Mouse (Mus musculus) limb, embryonic 12.5 days (tissue): ENCODE data around the gene Lef1. TPM values are rescaled to one million over a fixed set of nuclear protein-coding genes. Genes with fewer than 3 reads are reported as not detected.

ENCODE experiments used
- ATAC-seq: fragments of 200-750 bp; cut with Nextera tagmentation; 2 replicates; pipeline ENCODE4 v1.8.0; 2017; ENCODE audit warnings: low read depth, moderate TSS enrichment; ENCODE audit not compliant: insufficient number of reproducible peaks, insufficient read depth, low FRiP score, low TSS enrichment
- H3K27ac ChIP-seq: fragments of 300-500 bp; sonication (generic); 2 replicates; pipeline ENCODE4 v1.5.1; 2016; ENCODE audit warnings: mild to moderate bottlenecking, moderate library complexity
- H3K27me3 ChIP-seq: fragments of 300-500 bp; sonication (generic); 2 replicates; pipeline ENCODE4 v1.6.1; 2016; ENCODE audit warnings: mild to moderate bottlenecking, moderate library complexity
- H3K36me3 ChIP-seq: fragments of 300-500 bp; sonication (generic); 2 replicates; pipeline ENCODE4 v1.6.1; 2016; ENCODE audit warnings: mild to moderate bottlenecking, moderate library complexity
- H3K4me1 ChIP-seq: fragments of 300-500 bp; sonication (generic); replicated peaks from 2 replicates; pipeline ENCODE4 v1.6.1; 2016
- H3K4me2 ChIP-seq: fragments of 300-500 bp; sonication (generic); 2 replicates; pipeline ENCODE4 v1.6.1; 2016; ENCODE audit warnings: mild to moderate bottlenecking, moderate library complexity
- H3K4me3 ChIP-seq: fragments of 300-500 bp; sonication (generic); replicated peaks from 2 replicates; pipeline ENCODE4 v1.5.1; 2016; ENCODE audit warnings: mild to moderate bottlenecking
- H3K9ac ChIP-seq: fragments of 300-500 bp; sonication (generic); replicated peaks from 2 replicates; pipeline ENCODE4 v1.6.1; 2016; ENCODE audit warnings: mild to moderate bottlenecking, moderate library complexity
- H3K9me3 ChIP-seq: fragments of 300-500 bp; sonication (generic); 2 replicates; pipeline ENCODE4 v1.6.1; 2016; ENCODE audit warnings: mild to moderate bottlenecking, moderate library complexity
- whole genome bisulfite sequencing: fragments of 180-500 bp; shearing (Covaris S2); methylation state at CpG from one replicate; pipeline ENCODE4 v1.1.7; 2016; 5-methylcytosine and 5-hydroxymethylcytosine counted together
- polyA plus RNA-seq: library from polyadenylated mRNA; unstranded; fragments of >200 nt; fragmentation: Nextera tagmentation; extraction: Ambion mirVana; gene quantifications from 2 replicates; pipeline ENCODE4 v1.2.1, GENCODE M21; 2016

Lef1 gene
- polyA plus RNA-seq, 1 experiment from 2014 or later, result 60.5 TPM

GRCm38 (mm10) chr3:131218636-131219390, 108.5 kb downstream of the Lef1 start:
- H3K4me3 ChIP-seq, result no peak overlapping the region
- no peak overlapping the region for H3K27ac ChIP-seq
- ATAC-seq, result no peak
- H3K4me2 ChIP-seq, result no peak overlapping the region
- no peaks in the 10 kb centered on the region for H3K9me3 ChIP-seq
- 58% methylated on average over 14 of the region's 14 CpGs for WGBS
- no peaks in the 10 kb centered on the region for H3K27me3 ChIP-seq
- peaks cover 21% of the 10 kb centered on the region for H3K4me1 ChIP-seq
- peaks cover 11% of the 10 kb centered on the region; the same call in 1 of the 2 replicates for H3K36me3 ChIP-seq
- no peak overlapping the region for H3K9ac ChIP-seq

DNA sequence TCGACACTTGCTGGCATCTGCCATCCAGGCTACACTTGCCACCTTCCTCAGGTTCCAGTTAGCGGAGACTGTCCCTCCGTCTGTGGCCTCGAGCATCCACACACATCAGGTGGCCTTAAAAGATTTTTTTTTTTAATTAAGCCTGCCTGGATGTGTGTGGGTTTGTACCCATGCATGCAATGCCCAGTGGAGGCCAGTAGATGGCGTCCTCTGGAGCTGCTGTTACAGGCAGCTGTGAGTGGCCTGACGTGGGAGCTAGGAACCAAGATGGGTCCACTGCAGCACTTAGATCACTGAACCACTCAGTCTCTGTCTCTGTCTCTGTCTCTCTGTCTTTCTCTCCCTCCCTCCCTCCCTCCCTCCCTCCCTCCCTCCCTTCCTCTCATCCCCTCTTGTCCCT, 117.8 kb downstream of the Lef1 start:
- Histone ChIP-seq H3K27ac (no peak overlapping the region), H3K4me2 (no peak overlapping the region), H3K4me3 (no peak overlapping the region), H3K27me3 (no peaks in the 10 kb centered on the region), H3K9me3 (no peaks in the 10 kb centered on the region), H3K4me1 (no peaks in the 10 kb centered on the region; the same call in 1 of the 2 replicates), H3K9ac (no peak overlapping the region), H3K36me3 (peaks cover 34% of the 10 kb centered on the region)
- ATAC-seq, result no peak
- WGBS, result 66% methylated on average over 6 of the region's 6 CpGs

GRCm38 (mm10) chr3:131237061-131237460, 126.8 kb downstream of the Lef1 start:
- peaks cover 7% of the 10 kb centered on the region for H3K4me1 ChIP-seq
- no peaks in the 10 kb centered on the region for H3K27me3 ChIP-seq
- H3K36me3 ChIP-seq, result peaks cover 55% of the 10 kb centered on the region
- no peaks in the 10 kb centered on the region for H3K9me3 ChIP-seq
- ATAC-seq, result no peak
- no peak overlapping the region for H3K27ac ChIP-seq
- WGBS, result 44% methylated on average over 6 of the region's 6 CpGs
- no peak overlapping the region for H3K4me2 ChIP-seq
- H3K9ac ChIP-seq, result no peak overlapping the region
- no peak overlapping the region for H3K4me3 ChIP-seq

DNA sequence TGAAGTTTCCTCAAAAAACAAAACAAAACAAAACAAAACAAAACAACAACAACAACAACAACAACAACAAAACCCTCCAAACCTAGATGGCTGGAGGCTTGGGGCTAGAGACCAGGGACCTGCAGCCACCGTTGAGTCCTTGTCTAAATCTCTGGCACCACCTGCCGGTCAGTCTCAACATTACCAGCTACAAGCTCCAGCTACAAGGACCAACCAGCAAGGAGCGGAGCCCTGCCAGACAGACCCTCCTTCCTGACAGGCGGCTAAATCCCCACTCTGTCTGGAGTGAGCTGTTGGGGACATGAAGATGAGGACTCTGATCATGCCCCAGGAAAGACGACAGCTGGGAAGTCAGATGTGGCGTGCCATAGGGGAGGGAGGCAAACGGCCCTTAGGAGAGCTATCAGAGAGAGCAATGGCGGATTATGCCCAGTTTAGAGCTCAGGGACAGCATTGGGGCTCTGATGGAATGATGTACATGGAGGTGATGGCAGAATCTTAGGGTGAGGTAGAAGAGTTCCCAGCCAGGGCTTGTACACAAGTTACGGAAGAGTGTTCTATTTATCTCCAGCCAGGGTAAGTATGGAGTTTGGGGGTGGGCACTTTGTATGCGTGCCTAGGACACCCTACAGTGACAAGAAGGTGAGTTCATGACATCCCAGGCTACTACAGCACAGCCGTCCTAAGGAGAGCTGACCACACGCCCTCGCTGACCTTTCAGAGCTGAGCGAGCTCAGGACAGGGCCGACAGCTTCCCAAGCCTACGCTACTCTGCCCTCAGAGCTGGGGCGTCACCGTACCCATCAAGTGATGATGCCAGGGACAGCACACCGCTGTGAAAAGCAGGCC, 127.7 kb downstream of the Lef1 start:
- ATAC-seq, result peak; percentile 45
- H3K4me2 ChIP-seq, result no peak overlapping the region

GRCm38 (mm10) chr3:131245766-131246578, 135.7 kb downstream of the Lef1 start:
- no peaks in the 10 kb centered on the region for H3K27me3 ChIP-seq
- H3K9ac ChIP-seq, result no peak overlapping the region
- H3K4me1 ChIP-seq, result peaks cover 24% of the 10 kb centered on the region
- ATAC-seq, result no peak; the same call in 1 of the 2 replicates
- H3K9me3 ChIP-seq, result no peaks in the 10 kb centered on the region
- H3K4me3 ChIP-seq, result no peak overlapping the region
- no peak overlapping the region for H3K27ac ChIP-seq
- no peak overlapping the region for H3K4me2 ChIP-seq
- WGBS, result 58% methylated on average over 11 of the region's 11 CpGs
- H3K36me3 ChIP-seq, result peaks cover 61% of the 10 kb centered on the region

More for the DNA sequence above, 127.7 kb downstream of the Lef1 start:
- no peaks in the 10 kb centered on the region for H3K27me3 ChIP-seq
- no peak overlapping the region for H3K4me3 ChIP-seq
- no peak overlapping the region for H3K27ac ChIP-seq
- H3K9me3 ChIP-seq, result no peaks in the 10 kb centered on the region
- peaks cover 10% of the 10 kb centered on the region for H3K4me1 ChIP-seq
- no peak overlapping the region for H3K9ac ChIP-seq
- WGBS, result 58% methylated on average over 19 of the region's 19 CpGs
- H3K36me3 ChIP-seq, result peaks cover 54% of the 10 kb centered on the region

DNA sequence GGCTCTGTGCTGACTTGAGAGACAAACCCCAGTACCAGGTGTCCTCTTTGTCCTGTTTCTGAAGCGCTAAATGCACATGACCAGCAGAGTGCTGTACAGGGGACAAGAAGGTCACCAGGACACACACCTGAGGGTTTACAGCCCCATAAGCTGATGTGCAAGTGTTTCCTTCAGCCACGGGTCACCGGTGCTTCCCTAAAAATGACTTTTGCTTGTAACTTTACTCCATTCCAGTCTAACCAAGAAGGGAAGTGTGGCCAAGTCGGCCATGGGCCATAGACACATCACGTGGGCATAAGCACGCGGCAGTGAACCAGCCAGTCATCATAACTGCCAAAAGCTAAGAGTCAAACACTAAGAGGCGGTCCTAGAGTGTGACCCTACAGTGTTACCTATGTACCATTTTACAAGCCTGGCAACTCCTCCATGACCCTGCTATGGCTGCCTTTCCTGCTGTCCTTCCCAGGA, 136.3 kb downstream of the Lef1 start:
- H3K27ac ChIP-seq, result 0 out of 2 replicates have a peak overlapping the region, but pooled peaks have one; percentile 35
- H3K4me2 ChIP-seq, result no peak overlapping the region
- H3K27me3 ChIP-seq, result no peaks in the 10 kb centered on the region
- 78% methylated on average over 8 of the region's 8 CpGs for WGBS
- H3K9ac ChIP-seq, result no peak overlapping the region
- H3K4me3 ChIP-seq, result no peak overlapping the region
- no peak for ATAC-seq
- peaks cover 57% of the 10 kb centered on the region for H3K36me3 ChIP-seq
- H3K9me3 ChIP-seq, result no peaks in the 10 kb centered on the region
- peaks cover 24% of the 10 kb centered on the region for H3K4me1 ChIP-seq

DNA sequence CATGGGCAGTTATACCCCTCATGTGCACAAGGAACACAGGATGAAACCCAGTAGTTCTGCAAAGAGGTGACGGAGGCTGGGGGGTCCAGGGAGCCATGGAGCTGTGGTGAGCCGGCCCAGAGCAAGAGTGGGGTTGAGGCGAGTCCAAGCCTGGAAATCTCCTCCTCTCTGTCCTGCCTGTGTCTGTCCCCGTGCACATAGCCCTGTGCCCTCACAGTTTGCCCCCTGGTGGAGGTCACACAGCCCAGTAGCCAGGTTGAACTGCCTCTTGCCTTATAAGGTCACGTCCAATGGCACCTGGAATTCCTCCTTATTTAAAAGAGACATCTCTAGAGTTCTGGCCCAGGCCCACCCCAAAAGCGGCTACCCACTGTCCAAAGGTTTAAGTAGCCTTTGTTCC, 137.2 kb downstream of the Lef1 start:
- H3K9ac ChIP-seq, result no peak overlapping the region
- peaks cover 55% of the 10 kb centered on the region for H3K36me3 ChIP-seq
- H3K27ac ChIP-seq, result no peak overlapping the region

GRCm38 (mm10) chr3:131247851-131248250, 137.6 kb downstream of the Lef1 start:
- Histone ChIP-seq H3K4me2 (no peak overlapping the region), H3K27ac (no peak overlapping the region), H3K4me1 (peaks cover 22% of the 10 kb centered on the region), H3K9ac (no peak overlapping the region), H3K9me3 (no peaks in the 10 kb centered on the region), H3K36me3 (peaks cover 52% of the 10 kb centered on the region), H3K27me3 (no peaks in the 10 kb centered on the region), H3K4me3 (no peak overlapping the region)
- ATAC-seq, result no peak
- 85% methylated on average over 5 of the region's 5 CpGs for WGBS

More for the DNA sequence above, 137.2 kb downstream of the Lef1 start:
- 76% methylated on average over 6 of the region's 6 CpGs for WGBS
- Histone ChIP-seq H3K4me2 (no peak overlapping the region), H3K9me3 (no peaks in the 10 kb centered on the region), H3K4me3 (no peak overlapping the region), H3K27me3 (no peaks in the 10 kb centered on the region), H3K4me1 (peaks cover 24% of the 10 kb centered on the region)
- no peak for ATAC-seq

- 87% methylated on average over 10 of the region's 10 CpGs for WGBS
These were observed 138.2 kb downstream of the Lef1 start for GRCm38 (mm10) chr3:131248444-131248843.

GRCm38 (mm10) chr3:131250283-131250682, 140.0 kb downstream of the Lef1 start:
- no peak overlapping the region for H3K4me3 ChIP-seq
- no peak overlapping the region for H3K9ac ChIP-seq
- H3K27me3 ChIP-seq, result no peaks in the 10 kb centered on the region
- 90% methylated on average over 2 of the region's 2 CpGs for WGBS
- H3K9me3 ChIP-seq, result peaks cover 5% of the 10 kb centered on the region; the same call in 1 of the 2 replicates
- peaks cover 6% of the 10 kb centered on the region; the same call in 1 of the 2 replicates for H3K4me1 ChIP-seq
- peaks cover 45% of the 10 kb centered on the region for H3K36me3 ChIP-seq
- no peak for ATAC-seq
- no peak overlapping the region for H3K27ac ChIP-seq
- H3K4me2 ChIP-seq, result no peak overlapping the region

More at GRCm38 (mm10) chr3:131248444-131248843, 138.2 kb downstream of the Lef1 start:
- H3K4me2 ChIP-seq, result no peak overlapping the region
- no peak overlapping the region for H3K27ac ChIP-seq
- H3K9ac ChIP-seq, result no peak overlapping the region
- no peaks in the 10 kb centered on the region; the same call in 1 of the 2 replicates for H3K9me3 ChIP-seq
- H3K4me3 ChIP-seq, result no peak overlapping the region
- ATAC-seq, result no peak
- peaks cover 52% of the 10 kb centered on the region for H3K36me3 ChIP-seq
- H3K4me1 ChIP-seq, result peaks cover 16% of the 10 kb centered on the region
- H3K27me3 ChIP-seq, result no peaks in the 10 kb centered on the region
